Mouse (Mus musculus): ENCODE results near the gene Simc1.

Simc1 gene

DNA sequence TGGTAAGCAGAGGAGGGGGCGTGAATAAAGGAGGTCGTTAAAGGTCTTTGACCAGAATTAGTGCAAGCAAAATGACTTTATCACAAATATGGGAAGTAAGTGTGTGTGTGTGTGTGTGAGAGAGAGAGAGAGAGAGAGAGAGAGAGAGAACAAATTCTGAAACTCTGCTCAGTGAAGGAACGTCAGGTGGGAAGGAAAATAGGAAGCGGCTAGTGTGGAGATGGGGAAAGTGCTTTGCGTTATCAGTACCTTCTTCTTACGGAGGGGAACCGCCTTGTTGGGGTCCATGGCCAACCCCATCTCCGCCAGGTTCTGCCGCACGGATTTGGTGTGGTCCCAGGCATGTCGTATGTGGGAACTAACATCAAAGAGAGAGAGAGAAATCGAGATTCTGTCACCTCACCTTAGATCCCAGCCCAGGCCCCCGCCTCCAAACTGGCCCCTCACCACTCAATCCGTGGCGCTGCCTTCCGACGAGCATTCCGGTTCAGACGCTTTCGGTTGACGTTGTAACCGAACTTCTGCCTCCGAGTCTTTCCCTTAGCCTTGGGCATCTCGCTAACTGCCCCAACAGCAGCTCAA lies 85.9 kb downstream of the Simc1 start:
- DNase-seq, result no peak

DNA sequence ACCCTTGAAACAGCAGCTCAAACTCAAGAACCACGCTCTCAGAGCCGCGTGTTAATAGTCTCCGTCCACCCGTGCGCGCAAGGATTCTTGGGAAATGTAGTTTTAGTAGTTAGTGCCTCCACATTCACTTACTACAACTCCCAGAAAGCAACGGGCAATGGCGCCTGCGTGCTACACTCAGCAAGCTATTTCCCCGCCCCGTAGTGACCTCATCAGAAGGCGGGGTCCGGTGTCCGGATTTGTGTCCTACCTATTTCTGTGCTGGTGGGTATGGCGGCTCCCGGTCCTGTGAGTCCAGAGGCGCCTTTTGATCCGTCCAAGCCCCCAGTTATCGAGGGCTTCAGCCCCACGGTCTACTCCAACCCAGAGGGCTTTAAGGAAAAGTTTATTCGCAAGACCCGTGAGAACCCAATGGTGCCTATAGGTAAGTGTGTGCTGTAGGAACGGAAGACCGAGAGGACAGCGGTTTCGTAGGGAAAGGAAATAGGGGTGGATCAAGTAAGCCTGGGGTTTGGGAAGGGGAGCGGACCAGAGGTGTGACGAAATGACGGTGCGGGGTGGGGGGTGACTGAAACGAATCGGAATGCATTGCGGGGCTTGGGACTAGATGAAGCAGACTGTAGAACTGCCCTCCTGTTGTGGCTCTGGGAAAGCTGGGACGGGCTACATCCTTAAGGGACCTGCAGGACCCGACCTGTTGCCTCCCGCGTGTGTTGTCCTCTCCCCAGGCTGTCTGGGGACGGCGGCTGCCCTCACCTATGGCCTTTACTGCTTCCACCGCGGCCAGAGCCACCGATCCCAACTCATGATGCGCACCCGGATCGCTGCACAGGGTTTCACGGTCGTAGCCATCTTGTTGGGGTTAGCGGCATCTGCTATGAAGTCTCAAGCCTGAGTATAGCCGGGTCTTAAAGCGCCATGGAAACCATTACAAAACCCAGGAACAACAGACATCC lies 86.7 kb downstream of the Simc1 start, which contains the start of the genes Nop16 and Higd2a:
Gene Nop16 (minus strand): TSS at position 95 of the 956 bp plus-strand sequence.
Gene Higd2a (plus strand): TSS at position 212 of the 956 bp plus-strand sequence.
- DNase-seq, result peak; percentile 96

DNA sequence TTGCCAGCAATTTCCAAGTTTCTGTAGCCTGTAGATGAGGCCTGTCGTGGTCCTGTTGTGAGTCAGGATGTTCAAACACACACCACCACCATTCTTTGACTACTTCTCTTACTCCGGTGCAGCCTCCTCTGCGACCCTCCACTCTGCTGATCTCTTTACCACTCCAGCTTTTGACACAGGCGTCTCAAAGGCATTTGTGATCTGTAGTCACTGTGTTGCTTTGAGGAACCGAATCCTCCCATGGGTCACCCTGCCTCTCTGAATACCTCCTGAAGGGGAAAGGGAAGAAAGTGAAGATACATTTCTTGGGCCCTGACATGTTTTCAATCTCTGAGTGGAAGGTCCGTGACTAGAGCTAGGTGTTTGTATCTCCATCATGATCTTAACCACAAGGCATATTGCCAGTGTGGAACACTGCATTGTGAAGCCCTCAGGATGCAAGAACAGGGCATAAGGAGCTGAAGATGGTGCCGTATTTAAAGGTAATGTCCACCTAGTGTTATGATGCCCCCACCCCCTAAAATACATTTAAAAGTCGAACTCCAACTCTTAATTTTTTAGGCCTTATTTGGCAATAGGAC lies 88.3 kb downstream of the Simc1 start:
- no peak for DNase-seq

DNA sequence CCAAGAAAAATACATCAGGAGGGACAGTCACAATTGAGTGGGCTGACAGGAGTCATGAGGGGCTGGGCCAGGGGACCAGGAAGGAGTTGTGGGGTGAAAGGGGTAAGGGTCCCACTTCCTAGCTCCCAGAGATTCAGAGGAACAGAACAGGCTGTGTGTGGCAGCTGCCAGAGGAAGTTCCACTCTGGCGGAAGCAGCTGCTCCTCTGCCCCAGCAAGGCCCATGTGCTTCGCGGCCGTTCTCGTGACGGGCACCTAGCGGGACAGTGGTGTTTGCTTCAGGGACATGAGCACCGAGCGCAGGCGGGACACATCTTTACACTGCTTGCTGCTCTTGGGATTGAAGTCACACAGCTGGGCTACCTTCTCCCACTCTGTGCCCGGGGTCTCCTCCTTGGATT lies 90.0 kb downstream of the Simc1 start:
- DNase-seq, result no peak

DNA sequence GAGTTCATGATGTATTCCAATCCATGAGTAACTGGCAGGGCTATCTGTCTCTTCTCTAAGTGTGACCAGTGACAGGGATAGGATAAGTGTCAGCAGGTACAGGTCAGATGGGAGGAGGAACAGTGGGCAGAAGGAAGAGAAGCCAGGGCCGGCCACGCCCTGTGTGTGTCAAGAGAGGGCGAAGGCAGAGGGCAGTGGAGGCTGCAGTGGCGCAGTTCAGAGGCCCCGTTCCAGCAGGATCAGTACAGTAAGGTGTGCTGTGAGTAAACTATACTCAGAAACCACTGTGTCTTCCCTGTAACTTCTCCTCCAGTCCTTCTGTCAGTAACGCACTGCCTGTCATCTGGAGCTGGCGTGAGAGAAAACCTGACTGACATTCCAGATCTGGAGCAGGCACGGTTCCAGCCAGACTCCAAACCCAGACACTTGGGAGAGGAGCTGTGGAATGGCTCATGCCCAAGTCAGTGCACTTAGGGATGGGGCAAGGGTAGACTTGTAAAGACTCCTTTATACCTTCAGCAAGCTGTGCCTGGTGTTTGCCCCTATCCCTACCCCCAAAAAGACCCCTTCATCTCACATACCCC lies 92.6 kb downstream of the Simc1 start:
- DNase-seq, result no peak

DNA sequence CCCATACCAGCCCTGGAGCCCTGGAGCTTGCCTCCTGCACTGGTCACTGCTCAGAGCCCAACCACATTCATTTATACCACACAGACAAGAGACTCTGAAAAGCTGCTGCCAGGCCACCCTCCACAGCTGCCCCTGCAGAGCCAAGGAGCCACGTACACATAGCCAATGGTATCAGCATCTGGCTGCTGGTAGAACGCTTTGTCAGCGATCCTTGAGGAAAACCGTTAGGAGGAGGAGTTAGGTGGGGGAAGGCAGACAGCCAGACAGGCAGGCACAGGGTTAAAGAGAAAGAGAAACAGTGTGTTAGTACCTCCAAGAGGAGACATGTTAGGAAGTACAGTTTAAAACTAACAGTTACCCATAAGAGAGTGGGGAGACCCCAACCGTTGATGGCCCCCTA lies 93.3 kb downstream of the Simc1 start:
- DNase-seq, result no peak

DNA sequence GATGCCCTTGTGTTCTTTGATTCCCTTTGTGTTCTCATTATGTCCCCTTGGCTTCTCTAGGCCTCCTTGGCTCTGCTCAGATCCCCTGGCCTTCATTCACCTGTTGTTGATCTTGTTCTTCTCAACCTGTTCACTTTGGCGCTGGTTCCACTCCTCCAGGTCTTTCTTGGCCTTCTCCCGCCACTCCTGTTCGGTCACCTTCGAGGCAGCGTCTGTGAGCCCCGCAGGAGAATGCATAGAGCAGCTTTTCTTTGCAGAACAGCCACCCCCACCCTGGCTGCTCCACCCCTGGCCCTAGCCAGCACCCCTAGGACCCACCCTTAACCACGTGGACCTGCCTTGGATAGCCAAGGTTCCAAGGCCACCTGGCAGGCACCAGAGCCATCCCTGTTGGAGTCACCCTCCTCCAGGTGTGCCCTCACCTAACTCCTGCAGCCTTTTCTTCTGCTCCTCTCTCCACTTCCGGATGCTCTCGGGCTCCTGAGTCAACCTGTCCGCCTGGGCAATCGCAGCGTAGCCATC lies 95.1 kb downstream of the Simc1 start:
- peak; percentile 43 for DNase-seq
